Mouse (Mus musculus): ENCODE measurements at regions not wholly inside any gene's neighbourhood (a gene's known extent, or its start where the extent isn't known, plus 50 kb on each side); places are given as distances from the start of the nearest gene placed in this dataset.

DNA sequence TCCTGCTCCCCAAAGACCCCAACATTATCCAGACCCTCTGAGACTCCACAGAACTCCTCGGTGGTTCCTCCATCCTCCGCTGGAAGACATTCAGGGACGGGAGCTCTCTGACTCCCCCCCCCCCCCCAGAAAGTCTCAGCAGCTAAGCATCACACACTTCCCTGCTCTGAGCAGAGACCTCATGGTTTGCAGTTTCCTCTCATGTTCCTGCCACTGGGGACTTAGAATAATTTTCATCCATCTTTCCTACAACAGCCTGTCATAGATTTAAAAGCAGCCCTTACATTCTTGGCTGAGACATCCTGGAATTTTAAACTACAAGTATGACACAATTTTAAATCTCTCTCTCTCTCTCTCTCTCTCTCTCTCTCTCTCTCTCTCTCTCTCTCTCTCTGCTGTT, 69.2 kb downstream of the Gpr65 start:
- DNase-seq, result no peak

- peak; percentile 21 for DNase-seq
Observed at GRCm38 (mm10) chr12:98339536-98339935, 71.1 kb downstream of the Gpr65 start.

DNA sequence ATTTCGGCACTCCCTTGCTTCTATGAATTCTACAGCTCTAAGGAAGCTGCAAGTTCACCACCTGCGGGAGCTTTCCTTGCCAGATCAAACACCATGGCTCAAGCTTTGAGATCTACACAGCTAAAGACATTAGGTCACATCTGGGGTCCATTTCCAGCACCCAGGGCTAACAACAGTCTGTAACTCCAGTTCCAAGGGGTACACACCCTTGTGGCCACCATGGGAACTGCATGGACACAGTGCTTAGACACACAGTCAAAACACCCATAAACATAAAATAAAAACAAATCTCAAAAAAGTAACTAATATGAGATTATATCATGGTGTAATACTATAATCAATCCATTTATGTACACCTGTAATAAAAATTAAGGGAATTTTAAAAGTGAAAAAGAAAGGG, 73.7 kb downstream of the Gpr65 start:
- DNase-seq, result no peak

- DNase-seq, result peak; percentile 46
Observed at GRCm38 (mm10) chr12:98343653-98344052, 75.2 kb downstream of the Gpr65 start.

- no peak for DNase-seq
Observed at GRCm38 (mm10) chr12:98347056-98347455, 78.6 kb downstream of the Gpr65 start.

DNA sequence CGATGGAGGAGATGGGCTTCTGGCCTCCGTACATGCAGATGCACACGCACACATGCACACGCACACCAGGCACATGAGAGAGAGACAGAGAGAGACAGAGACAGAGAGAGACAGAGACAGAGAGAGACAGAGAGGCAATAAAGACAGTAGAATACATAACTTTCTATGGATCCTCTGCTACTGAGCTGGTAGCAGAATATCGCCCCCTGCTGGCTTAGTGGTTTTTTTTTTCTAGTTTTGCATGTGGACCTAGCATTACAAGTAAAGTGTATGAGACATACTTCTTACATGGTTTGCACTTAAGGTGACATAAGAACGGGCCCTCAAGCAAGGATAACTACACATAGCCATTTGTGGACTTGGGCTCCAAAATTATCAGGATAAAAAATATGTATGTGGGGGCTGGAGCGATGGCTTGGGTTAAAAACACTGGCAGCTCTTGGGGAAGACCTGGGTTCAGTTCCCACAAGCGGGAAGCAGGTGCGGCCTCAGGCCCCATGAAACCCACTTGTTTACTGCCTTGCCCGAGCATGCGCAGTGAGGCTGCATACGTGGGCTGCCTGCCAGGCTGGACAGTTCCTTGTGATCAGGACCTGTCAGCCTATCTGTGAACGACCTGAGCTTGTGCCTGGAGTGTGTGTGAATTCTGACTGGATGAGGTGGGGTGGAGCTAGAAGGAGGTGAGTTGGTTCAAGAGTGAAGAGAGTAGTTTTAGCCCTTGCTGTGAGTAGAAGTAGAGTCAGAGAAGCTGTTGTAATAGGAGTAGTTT, 79.3 kb downstream of the Gpr65 start:
- peak; percentile 63 for DNase-seq

DNA sequence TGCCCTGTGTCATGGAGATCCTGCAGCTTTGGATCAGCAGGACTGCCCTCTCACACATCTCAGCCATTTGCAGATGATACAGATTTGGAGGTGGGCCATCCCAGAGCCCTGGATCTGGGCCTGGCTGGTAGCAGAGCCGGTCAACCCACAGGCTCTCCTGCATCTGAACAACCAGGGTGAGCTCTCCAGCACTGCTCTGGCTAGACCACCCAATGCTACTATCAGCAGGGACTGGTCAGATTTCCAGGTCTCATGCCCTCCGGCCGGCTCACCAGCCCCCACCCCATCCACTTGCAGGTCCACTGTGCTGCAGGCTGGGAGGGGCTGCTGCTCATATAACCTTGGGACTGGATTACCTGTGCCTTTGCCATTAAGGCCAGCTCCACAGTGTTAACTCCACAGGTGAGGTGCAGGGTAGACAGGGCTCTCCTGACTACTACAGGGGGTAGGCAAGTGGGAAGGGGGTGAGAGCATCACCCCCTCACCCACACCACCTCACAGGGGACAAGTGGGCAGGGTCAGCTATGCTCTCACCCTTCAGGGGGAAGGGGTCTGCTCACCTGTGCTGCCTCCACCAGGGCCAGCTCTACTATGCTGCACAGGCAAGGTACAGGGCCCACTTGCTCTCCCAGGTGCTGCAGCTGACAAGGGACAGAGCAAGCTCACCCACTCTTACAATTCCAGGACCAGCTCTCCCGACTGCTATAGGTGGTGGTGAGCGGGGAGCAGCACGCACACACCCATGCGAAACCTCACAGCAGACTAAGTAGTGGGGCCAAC, 81.6 kb downstream of the Gpr65 start:
- DNase-seq, result no peak

- no peak for DNase-seq
Observed at GRCm38 (mm10) chr12:98352401-98352800, 84.0 kb downstream of the Gpr65 start.

DNA sequence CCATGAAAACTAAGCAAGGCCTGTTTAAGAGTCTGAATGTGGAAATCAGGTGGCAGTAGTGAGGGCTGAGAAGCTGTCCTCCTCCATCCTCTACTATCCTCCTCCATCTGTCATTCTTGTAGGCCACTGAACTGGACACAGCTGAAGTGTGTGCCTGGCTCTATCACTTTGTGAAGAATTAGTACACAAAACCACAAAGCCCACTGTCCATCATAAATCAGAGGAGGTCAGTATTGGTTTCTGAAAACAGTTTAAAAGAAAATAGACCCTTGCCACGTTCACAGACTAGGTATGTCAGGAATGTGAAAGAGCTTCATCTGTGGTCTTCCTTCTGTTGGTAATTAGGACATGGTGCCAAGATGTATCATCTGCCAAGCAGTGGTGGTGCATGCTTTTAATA, 86.1 kb downstream of the Gpr65 start:
- no peak for DNase-seq

DNA sequence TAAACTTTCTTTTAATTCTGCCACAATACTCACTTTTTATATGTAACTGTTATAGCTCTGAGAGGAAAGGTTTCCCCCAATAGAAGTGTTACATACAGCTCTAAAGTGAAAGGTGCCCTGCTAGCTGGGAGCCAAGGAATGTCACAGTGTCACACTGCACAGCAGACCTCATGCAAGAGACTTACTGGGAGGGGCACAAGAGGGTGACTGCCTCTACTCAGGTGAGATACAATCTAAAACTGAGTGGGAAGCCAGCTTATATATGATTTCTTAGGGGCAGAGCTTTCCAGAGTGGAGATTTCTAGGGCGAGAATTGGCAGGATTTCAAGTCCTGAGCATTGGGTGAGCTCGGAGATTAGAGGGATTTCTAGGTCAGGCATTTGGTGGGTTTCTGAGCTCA, 99.1 kb downstream of the Gpr65 start:
- no peak for DNase-seq

DNA sequence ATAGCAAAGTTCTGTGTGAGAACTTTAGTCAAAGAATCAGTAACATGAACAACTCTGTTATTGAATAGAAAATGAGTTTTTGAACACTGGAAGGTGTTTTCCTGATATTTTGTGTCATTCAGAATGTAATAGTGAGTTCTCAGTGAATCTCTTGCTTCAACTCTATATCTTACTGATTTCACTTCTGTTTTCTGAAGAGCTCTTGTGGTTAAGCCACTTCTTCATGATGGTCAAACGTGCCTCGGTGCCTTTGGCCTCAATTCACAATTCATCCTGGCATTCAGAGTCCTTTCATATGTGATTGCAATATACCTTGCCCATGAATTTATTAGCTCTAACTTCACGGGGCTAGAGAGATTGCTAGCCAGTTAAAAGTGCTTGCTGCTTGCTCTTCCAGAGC, 102.3 kb downstream of the Gpr65 start:
- DNase-seq, result no peak

DNA sequence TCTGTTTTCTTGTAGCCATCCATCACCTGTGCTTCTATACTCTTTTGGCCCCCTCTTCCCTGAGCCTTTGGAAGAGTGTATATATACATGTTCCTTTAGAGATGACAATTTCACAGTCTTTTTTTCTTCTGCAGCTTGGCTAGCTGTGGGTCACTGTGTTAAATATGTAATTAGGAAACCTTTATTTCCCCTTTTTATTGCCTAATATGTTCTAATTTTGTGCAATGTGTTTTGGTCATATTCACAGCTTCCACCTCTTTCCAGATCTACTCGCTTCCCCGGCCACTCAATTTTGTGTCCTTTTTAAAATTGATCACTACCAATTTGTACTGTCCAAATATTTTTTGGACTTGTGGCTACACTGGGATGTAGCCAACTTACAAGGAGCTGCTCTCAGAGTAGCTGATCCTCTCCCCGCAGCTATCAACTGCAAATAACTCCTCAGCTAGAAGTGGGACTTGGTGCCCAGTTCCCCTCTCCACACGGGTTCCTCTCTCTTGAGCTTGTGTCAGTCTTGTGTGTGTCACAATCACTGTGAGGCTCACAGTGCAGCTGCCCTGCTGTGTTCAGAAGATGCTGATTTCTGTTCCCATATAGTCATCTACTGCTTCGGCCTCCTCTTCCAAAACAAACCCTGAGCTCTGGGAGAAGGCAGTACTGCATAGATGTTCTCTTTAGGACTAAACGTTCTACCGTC, 106.9 kb downstream of the Gpr65 start:
- DNase-seq, result no peak

All from right cerebral cortex, adult 18-20 months (tissue).